Mouse (Mus musculus): Measurements from ENCODE around the gene Msi1.

GRCm38 (mm10) chr5:115392969-115393368, 36.4 kb upstream of the Msi1 start:
- no peak for TF ChIP-seq POLR2A (IDR thresholded peaks at IDR 0.05; ENCODE audit: low read depth, low read length)
- no peak for TF ChIP-seq CTCF (IDR thresholded peaks at IDR 0.05; ENCODE audit: borderline replicate concordance, insufficient read depth, low read length)

All from embryonic fibroblast, embryonic 13.5 days (primary cell).